Mouse (Mus musculus): ENCODE measurements around the gene Mprip. TPM values are rescaled to one million over a fixed set of nuclear protein-coding genes. Genes with fewer than 3 reads are reported as not detected.

Gene Mprip
- polyA plus RNA-seq, 1 experiment from 2014 or later, result 27.8 TPM

DNA sequence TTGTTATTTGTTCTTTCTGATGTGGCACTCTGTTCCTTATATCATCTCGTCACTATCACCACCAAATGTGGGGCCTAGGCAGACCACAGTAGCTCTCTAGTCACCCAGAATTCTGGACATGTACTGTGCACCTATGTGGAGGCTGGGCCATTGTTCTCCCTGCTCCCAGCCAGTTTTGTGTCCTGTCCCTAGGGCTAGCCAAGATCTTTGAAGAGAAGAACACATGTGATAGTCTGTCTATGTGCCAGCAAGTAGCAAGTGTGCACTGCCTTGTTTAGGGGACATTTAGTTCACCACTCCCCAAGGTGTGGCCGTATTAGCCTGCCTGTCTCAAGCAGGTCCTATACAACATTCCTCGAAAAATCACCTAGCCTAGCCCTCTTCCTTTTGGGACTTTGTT, 87.9 kb downstream of the Mprip start:
- Histone ChIP-seq H3K4me2 (replicated peaks; ENCODE audit: low read depth) (no peak overlapping the region), H3K4me1 (replicated peaks; ENCODE audit: control insufficient read depth, insufficient read depth, low read length) (no peaks in the 10 kb centered on the region), H3K4me3 (ENCODE audit: low read depth, low read length) (no peak overlapping the region), H3K27ac (ENCODE audit: low read depth, low read length) (no peak overlapping the region), H3K9ac (ENCODE audit: low read depth, low read length) (no peak overlapping the region), H3K9me3 (ENCODE audit: control insufficient read depth) (no peaks in the 10 kb centered on the region), H3K36me3 (ENCODE audit: control insufficient read depth, insufficient read depth) (peaks cover 54% of the 10 kb centered on the region), H3K27me3 (replicated peaks; ENCODE audit: control insufficient read depth, insufficient read depth, low read length) (no peaks in the 10 kb centered on the region)
- no peak for TF ChIP-seq CTCF (IDR thresholded peaks at IDR 0.05; ENCODE audit: low read depth)
- ATAC-seq, result no peak
- 86% methylated on average over 3 of the region's 3 CpGs for WGBS

DNA sequence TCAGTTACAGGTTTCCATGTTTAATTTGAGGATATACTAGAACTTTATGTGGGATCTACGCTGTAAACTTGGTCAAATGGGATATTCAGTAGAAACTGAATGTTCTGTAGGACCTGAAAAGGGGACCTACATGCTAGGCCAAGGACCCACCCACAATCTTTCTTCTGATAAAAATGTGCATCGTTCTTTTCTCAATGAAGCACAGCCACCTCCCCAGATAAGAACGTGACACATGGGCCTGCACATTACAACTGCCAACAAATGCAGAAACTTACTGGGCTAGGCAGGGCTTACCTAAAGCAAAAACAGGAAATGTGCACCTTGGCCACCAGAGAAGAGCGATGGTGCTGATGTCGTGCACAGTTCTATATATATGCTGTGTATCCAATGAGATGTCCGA, 93.4 kb downstream of the Mprip start:
- TF ChIP-seq CTCF (IDR thresholded peaks at IDR 0.05; ENCODE audit: low read depth), result no peak
- no peaks in the 10 kb centered on the region for H3K4me1 ChIP-seq (replicated peaks; ENCODE audit: control insufficient read depth, insufficient read depth, low read length)
- H3K9ac ChIP-seq (ENCODE audit: low read depth, low read length), result no peak overlapping the region
- H3K27me3 ChIP-seq (replicated peaks; ENCODE audit: control insufficient read depth, insufficient read depth, low read length), result no peaks in the 10 kb centered on the region
- 91% methylated on average over 6 of the region's 6 CpGs for WGBS
- no peak overlapping the region for H3K27ac ChIP-seq (ENCODE audit: low read depth, low read length)
- no peak for ATAC-seq
- no peak overlapping the region for H3K4me2 ChIP-seq (replicated peaks; ENCODE audit: low read depth)
- H3K9me3 ChIP-seq (ENCODE audit: control insufficient read depth), result no peaks in the 10 kb centered on the region
- H3K4me3 ChIP-seq (ENCODE audit: low read depth, low read length), result no peak overlapping the region
- peaks cover 78% of the 10 kb centered on the region for H3K36me3 ChIP-seq (ENCODE audit: control insufficient read depth, insufficient read depth)

DNA sequence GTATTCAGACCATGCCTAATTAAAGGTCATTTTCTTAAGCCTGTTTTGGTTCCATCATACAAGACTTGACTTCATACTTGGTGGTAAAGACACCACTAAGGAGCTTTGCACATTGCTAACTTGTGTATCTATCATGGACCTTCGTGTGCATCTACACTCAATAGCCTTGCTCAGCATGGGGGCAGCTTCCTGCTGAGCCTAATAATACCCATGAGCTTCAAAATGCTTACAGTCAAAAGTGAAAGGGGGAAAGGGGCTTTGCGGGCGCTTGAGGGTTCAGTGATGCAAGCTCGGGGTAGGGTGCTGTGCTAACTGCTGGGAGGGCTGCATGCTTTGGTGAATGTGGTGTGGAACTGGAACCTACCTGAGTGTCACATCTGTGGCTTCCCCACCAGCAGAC, 95.2 kb downstream of the Mprip start:
- no peak overlapping the region for H3K9ac ChIP-seq (ENCODE audit: low read depth, low read length)
- no peak overlapping the region for H3K27ac ChIP-seq (ENCODE audit: low read depth, low read length)
- peaks cover 88% of the 10 kb centered on the region for H3K36me3 ChIP-seq (ENCODE audit: control insufficient read depth, insufficient read depth)
- no peak for ATAC-seq
- no peaks in the 10 kb centered on the region for H3K9me3 ChIP-seq (ENCODE audit: control insufficient read depth)
- 88% methylated on average over 4 of the region's 4 CpGs for WGBS
- no peak for TF ChIP-seq CTCF (IDR thresholded peaks at IDR 0.05; ENCODE audit: low read depth)
- H3K4me2 ChIP-seq (replicated peaks; ENCODE audit: low read depth), result no peak overlapping the region
- no peak overlapping the region for H3K4me3 ChIP-seq (ENCODE audit: low read depth, low read length)
- no peaks in the 10 kb centered on the region for H3K4me1 ChIP-seq (replicated peaks; ENCODE audit: control insufficient read depth, insufficient read depth, low read length)
- H3K27me3 ChIP-seq (replicated peaks; ENCODE audit: control insufficient read depth, insufficient read depth, low read length), result no peaks in the 10 kb centered on the region

DNA sequence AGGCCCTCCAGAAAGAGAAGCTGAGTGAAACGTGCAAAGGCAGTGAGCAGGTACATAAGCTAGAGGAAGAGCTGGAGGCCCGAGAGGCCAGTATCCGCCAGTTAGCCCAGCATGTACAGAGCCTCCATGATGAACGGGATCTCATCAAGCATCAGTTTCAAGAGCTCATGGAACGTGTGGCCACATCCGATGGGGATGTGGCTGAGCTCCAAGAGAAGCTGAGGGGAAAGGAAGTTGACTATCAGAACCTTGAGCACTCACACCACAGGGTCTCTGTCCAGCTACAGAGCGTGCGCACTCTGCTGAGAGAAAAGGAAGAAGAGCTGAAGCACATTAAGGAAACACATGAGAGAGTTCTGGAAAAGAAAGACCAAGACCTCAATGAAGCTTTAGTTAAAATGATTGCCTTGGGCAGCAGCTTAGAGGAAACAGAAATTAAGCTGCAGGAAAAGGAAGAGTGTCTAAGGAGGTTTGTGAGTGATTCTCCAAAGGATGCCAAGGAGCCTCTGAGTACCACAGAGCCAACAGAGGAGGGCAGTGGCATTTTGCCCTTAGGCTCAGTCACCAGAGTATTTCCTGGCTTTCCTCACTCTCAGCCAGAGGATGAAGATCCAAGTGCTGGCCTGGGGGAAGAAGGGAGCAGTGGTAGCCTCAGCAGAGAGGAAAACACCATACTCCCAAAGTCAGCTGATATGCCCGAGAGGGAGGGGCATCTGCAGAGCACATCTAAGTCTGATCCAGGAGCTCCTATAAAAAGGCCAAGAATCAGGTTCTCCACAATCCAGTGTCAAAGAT, 97.3 kb downstream of the Mprip start:
- no peak overlapping the region for H3K27ac ChIP-seq (ENCODE audit: low read depth, low read length)
- no peak for TF ChIP-seq CTCF (IDR thresholded peaks at IDR 0.05; ENCODE audit: low read depth)
- peaks cover 84% of the 10 kb centered on the region for H3K36me3 ChIP-seq (ENCODE audit: control insufficient read depth, insufficient read depth)
- no peak overlapping the region for H3K4me2 ChIP-seq (replicated peaks; ENCODE audit: low read depth)
- no peak overlapping the region for H3K4me3 ChIP-seq (ENCODE audit: low read depth, low read length)
- WGBS, result 78% methylated on average over 9 of the region's 9 CpGs
- ATAC-seq, result no peak
- H3K9ac ChIP-seq (ENCODE audit: low read depth, low read length), result no peak overlapping the region
- no peaks in the 10 kb centered on the region for H3K27me3 ChIP-seq (replicated peaks; ENCODE audit: control insufficient read depth, insufficient read depth, low read length)
- H3K9me3 ChIP-seq (ENCODE audit: control insufficient read depth), result no peaks in the 10 kb centered on the region
- H3K4me1 ChIP-seq (replicated peaks; ENCODE audit: control insufficient read depth, insufficient read depth, low read length), result no peaks in the 10 kb centered on the region

DNA sequence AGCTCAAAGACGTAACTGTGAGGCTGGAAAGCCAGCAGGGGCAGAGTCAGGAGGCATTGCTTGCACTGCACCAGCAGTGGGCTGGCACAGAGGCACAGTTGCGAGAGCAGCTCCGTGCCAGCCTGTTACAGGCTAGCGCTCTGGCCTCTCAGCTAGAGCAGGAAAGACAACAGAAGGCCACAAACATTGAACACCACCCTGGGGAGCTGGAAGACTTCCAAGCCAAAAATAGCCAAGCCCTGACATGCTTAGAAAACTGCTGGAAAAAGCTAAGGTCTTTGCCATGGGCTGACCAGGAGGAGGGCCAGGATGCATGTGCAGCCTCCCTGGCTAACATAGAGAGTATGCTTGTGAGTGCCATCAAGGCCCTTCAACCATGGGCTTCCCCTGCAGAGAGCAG, 98.1 kb downstream of the Mprip start:
- no peak for ATAC-seq
- Histone ChIP-seq H3K9ac (ENCODE audit: low read depth, low read length) (no peak overlapping the region), H3K27ac (ENCODE audit: low read depth, low read length) (no peak overlapping the region), H3K9me3 (ENCODE audit: control insufficient read depth) (no peaks in the 10 kb centered on the region), H3K4me3 (ENCODE audit: low read depth, low read length) (no peak overlapping the region), H3K36me3 (ENCODE audit: control insufficient read depth, insufficient read depth) (peaks cover 85% of the 10 kb centered on the region), H3K4me1 (replicated peaks; ENCODE audit: control insufficient read depth, insufficient read depth, low read length) (no peaks in the 10 kb centered on the region), H3K27me3 (replicated peaks; ENCODE audit: control insufficient read depth, insufficient read depth, low read length) (no peaks in the 10 kb centered on the region), H3K4me2 (replicated peaks; ENCODE audit: low read depth) (no peak overlapping the region)
- no peak for TF ChIP-seq CTCF (IDR thresholded peaks at IDR 0.05; ENCODE audit: low read depth)
- 69% methylated on average over 4 of the region's 4 CpGs for WGBS

DNA sequence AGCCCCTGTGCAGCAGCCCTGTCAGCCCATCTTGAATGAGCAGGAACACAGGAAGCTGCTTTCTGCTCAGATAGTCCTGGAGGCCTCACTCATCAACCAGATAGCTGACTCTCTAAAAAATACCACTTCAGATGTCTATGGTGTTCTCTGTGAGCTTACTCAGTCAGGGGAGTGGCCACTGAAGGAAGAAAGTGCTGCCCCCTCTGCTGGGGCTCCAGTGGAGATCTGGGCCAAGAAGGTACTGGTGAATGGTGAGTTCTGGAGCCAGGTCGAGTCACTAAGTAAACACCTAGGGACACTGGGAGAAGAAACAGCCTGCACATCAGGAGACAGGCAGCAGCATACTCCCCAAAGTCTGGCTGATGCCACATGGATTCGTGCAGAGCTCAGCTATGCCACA, 98.5 kb downstream of the Mprip start:
- Histone ChIP-seq H3K9ac (ENCODE audit: low read depth, low read length) (no peak overlapping the region), H3K4me1 (replicated peaks; ENCODE audit: control insufficient read depth, insufficient read depth, low read length) (no peaks in the 10 kb centered on the region), H3K36me3 (ENCODE audit: control insufficient read depth, insufficient read depth) (peaks cover 87% of the 10 kb centered on the region), H3K4me3 (ENCODE audit: low read depth, low read length) (no peak overlapping the region), H3K27me3 (replicated peaks; ENCODE audit: control insufficient read depth, insufficient read depth, low read length) (no peaks in the 10 kb centered on the region), H3K4me2 (replicated peaks; ENCODE audit: low read depth) (no peak overlapping the region), H3K9me3 (ENCODE audit: control insufficient read depth) (no peaks in the 10 kb centered on the region), H3K27ac (ENCODE audit: low read depth, low read length) (peak overlapping the region; percentile 7; the same call in 1 of the 2 replicates)
- 78% methylated on average over 2 of the region's 2 CpGs for WGBS
- no peak for ATAC-seq
- TF ChIP-seq CTCF (IDR thresholded peaks at IDR 0.05; ENCODE audit: low read depth), result no peak
